Mouse (Mus musculus) hindbrain, postnatal 0 days (tissue): Measurements from ENCODE around the gene Fignl2. TPM values are rescaled to one million over a fixed set of nuclear protein-coding genes. Genes with fewer than 3 reads are reported as not detected.
A peak's percentile ranks its signal among the peaks of the same experiment; 100 is the strongest.

Experiments used
- ATAC-seq: fragments of 200-750 bp; cut with Nextera tagmentation; 2 replicates; pipeline ENCODE4 v1.8.0; 2017; ENCODE audit warnings: mild to moderate bottlenecking, moderate TSS enrichment, moderate library complexity
- DNase-seq: peaks from one replicate; pipeline ENCODE4 v3.0.0-alpha.2; 2015; ENCODE audit warnings: low spot score
- H3K27ac ChIP-seq: fragments of 300-500 bp; sonication (generic); 2 replicates; pipeline ENCODE4 v1.5.1; 2014; ENCODE audit warnings: mild to moderate bottlenecking
- H3K27me3 ChIP-seq: fragments of 300-500 bp; sonication (generic); 2 replicates; pipeline ENCODE4 v1.6.1; 2014; ENCODE audit warnings: low read length, mixed read lengths; ENCODE audit not compliant: insufficient read depth
- H3K36me3 ChIP-seq: fragments of 300-500 bp; sonication (generic); 2 replicates; pipeline ENCODE4 v1.6.1; 2014; ENCODE audit warnings: low read length, mixed read lengths; ENCODE audit not compliant: insufficient read depth
- H3K4me1 ChIP-seq: fragments of 300-500 bp; sonication (generic); 2 replicates; pipeline ENCODE4 v1.6.1; 2014; ENCODE audit warnings: antibody characterized with exemption, low read length, mixed read lengths; ENCODE audit not compliant: insufficient read depth
- H3K4me2 ChIP-seq: fragments of 300-500 bp; sonication (generic); 2 replicates; pipeline ENCODE4 v1.6.1; 2014; ENCODE audit warnings: low read depth, mild to moderate bottlenecking, low read length, moderate library complexity, mixed read lengths
- H3K4me3 ChIP-seq: fragments of 300-500 bp; sonication (generic); 2 replicates; pipeline ENCODE4 v1.5.1; 2014; ENCODE audit warnings: low read length
- H3K9ac ChIP-seq: fragments of 300-500 bp; sonication (generic); replicated peaks from 2 replicates; pipeline ENCODE4 v1.6.1; 2014; ENCODE audit warnings: mild to moderate bottlenecking, low read length, moderate library complexity, mixed read lengths
- H3K9me3 ChIP-seq: fragments of 300-500 bp; sonication (generic); 2 replicates; pipeline ENCODE4 v1.6.1; 2016; ENCODE audit warnings: low read length, mixed read lengths
- CTCF ChIP-seq: IDR thresholded peaks from 2 replicates; pipeline ENCODE4 v1.5.1; 2016; ENCODE audit warnings: antibody characterized with exemption, control low read depth, low read depth
- WGBS: fragments of 180-500 bp; shearing (Covaris S2); extraction: QIAGEN DNeasy Blood & Tissue Kit; methylation state at CpG from one replicate; pipeline ENCODE4 v1.1.7; 2014; 5-methylcytosine and 5-hydroxymethylcytosine counted together
- polyA plus RNA-seq: library from polyadenylated mRNA; unstranded; fragments of >200 nt; fragmentation: Nextera tagmentation; extraction: Ambion mirVana; gene quantifications from 2 replicates; pipeline ENCODE4 v1.2.1, GENCODE M21; 2015
- total RNA-seq: library from RNA; depleted of rRNA; stranded (reverse); fragments of >200 nt; gene quantifications from 2 replicates; pipeline ENCODE4 v1.2.3, GENCODE M21; 2014

Fignl2 gene
- total and polyA plus RNA-seq, 2 experiments from 2014 or later: 0.10 to 4.0 TPM

DNA sequence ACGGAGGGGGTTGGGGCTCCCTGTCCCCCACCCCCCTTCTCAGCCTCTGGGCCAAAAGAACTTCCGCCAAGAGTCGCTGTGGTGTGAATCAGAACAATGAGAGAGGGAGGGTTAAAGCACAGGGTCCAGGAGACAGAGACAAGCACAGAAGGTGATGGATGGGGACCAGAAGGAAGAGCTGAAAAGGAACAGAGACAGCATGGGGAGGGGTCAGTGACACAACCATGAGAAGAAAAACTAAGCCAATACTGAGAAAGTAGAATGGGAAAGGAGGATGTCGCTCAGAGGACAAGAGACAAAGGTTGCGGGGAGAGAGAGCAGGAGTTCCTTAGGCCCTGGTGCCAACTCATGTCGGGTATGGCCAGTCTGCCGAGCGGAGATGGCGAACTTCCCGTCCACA lies 26.5 kb downstream of the Fignl2 start:
- Histone ChIP-seq H3K27me3 (peaks cover 31% of the 10 kb centered on the region), H3K4me2 (no peak overlapping the region), H3K9me3 (no peaks in the 10 kb centered on the region), H3K9ac (no peak overlapping the region), H3K36me3 (no peaks in the 10 kb centered on the region), H3K4me1 (peaks cover 3% of the 10 kb centered on the region; the same call in 1 of the 2 replicates), H3K4me3 (no peak overlapping the region), H3K27ac (no peak overlapping the region)
- 29% methylated on average over 10 of the region's 10 CpGs for WGBS
- DNase-seq (no peak), ATAC-seq (no peak)
- no peak for TF ChIP-seq CTCF

DNA sequence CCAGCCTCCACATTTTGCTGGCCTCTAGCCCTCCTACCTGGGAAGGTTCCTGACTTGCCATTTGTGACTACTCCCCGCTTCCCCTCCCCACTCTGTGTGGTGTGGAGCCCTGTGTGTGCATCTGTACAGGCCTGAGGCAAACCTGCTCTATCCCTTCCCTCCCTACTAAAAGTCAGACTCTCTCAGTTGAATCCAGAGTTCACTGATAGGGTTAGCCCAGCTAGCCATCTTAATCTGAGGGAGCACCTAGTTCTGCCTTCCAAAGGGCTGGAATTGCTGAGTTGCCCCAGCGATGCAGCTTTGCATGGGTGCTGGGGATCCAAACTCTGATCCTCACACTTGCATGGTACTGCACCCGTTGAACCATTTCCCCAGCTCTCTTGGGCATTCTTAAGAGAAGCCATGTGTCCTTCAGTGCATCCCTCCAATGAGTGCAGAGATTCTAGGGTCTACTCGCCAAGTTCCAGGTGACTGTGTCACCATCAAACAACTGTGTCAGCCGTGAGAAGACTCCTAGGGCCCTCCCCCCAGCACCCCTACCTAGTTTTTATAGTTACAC lies 29.9 kb downstream of the Fignl2 start:
- WGBS: 57% methylated on average over 5 of the region's 5 CpGs
- H3K4me1 ChIP-seq: no peaks in the 10 kb centered on the region; the same call in 1 of the 2 replicates

DNA sequence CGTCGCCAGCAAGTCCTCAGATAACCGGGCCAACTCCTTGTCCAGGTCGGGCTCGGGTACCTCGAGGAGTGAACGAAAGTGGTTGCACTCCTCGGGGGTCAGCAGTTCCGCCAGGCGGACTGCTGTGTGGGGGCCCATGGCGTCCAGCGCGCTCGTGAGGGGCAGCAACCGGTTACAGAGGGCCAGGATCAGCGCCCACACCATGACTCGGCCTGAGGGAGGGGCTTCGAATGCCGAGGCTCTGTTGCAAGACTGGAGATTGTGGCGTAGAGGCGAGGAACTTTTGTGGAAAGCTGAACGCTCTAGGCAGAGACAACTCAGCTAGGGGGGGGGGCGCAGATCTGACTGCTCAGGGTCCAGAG lies 31.2 kb downstream of the Fignl2 start, which contains the start of gene Gm47841:
Gene Gm47841 (minus strand): TSS at position 204 of the 362 bp plus-strand sequence.
- H3K4me1 ChIP-seq: no peaks in the 10 kb centered on the region; the same call in 1 of the 2 replicates
- no peaks in the 10 kb centered on the region for H3K9me3 ChIP-seq
- no peaks in the 10 kb centered on the region for H3K36me3 ChIP-seq
- peak within 1 kb of the TSS; percentile 14 for H3K9ac ChIP-seq
- TF ChIP-seq CTCF: no peak
- WGBS: 4% methylated on average over 23 of the region's 23 CpGs
- DNase-seq: no peak
- no peak within 1 kb of the TSS for H3K27ac ChIP-seq
- no peak for ATAC-seq
- peak within 1 kb of the TSS; percentile 59 for H3K4me2 ChIP-seq
- peaks cover 20% of the 10 kb centered on the region for H3K27me3 ChIP-seq
- peak within 1 kb of the TSS; percentile 31 for H3K4me3 ChIP-seq

More for the DNA sequence above, 29.9 kb downstream of the Fignl2 start:
- H3K4me2 ChIP-seq: no peak overlapping the region
- no peak overlapping the region for H3K27ac ChIP-seq
- H3K36me3 ChIP-seq: no peaks in the 10 kb centered on the region
- no peak for DNase-seq
- no peak for ATAC-seq
- H3K9ac ChIP-seq: no peak overlapping the region
- no peaks in the 10 kb centered on the region for H3K9me3 ChIP-seq
- peaks cover 30% of the 10 kb centered on the region for H3K27me3 ChIP-seq
- no peak overlapping the region for H3K4me3 ChIP-seq
- no peak for TF ChIP-seq CTCF

DNA sequence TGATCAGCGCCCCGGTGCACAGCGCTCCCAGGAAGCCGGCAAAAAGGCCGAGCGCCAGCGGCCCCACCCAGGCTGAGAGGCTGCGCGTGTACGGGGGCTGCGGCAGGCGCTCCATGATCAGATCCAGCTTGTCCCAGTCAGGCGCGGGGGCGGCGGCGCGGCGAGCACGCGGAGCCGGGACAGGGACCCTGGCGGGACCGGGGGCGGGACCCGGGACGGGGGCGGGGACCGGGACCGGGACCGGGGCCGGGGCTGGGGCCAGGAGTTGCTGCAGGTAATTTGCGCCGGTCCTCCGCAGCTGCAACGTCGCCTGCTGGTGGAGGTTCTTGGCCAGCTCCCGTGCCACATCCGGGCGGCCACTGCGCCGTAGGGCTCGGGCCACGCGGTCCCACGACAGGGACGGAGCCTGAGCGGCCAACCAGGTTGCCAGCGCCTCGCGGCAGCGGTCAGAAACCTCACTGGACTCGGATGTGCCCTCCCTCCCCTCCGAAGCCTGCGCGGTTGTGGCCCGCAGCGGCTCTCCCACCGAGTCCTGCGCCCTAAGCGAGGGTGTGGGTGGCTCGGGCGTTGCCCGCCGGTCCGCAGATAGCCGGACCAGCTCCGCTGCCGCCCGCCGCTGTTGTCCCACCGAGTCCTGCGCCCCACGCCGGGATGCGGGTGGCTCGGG lies 31.7 kb downstream of the Fignl2 start:
- peaks cover 19% of the 10 kb centered on the region for H3K27me3 ChIP-seq
- no peak overlapping the region for H3K27ac ChIP-seq
- DNase-seq (peak; percentile 39), ATAC-seq (peak; percentile 56)
- no peaks in the 10 kb centered on the region for H3K9me3 ChIP-seq
- no peak for TF ChIP-seq CTCF
- H3K4me1 ChIP-seq: no peaks in the 10 kb centered on the region; the same call in 1 of the 2 replicates
- peak overlapping the region; percentile 14 for H3K9ac ChIP-seq
- no peaks in the 10 kb centered on the region for H3K36me3 ChIP-seq
- peak overlapping the region; percentile 59 for H3K4me2 ChIP-seq
- 1% methylated on average over 54 of the region's 77 CpGs for WGBS
- peak overlapping the region; percentile 31 for H3K4me3 ChIP-seq

DNA sequence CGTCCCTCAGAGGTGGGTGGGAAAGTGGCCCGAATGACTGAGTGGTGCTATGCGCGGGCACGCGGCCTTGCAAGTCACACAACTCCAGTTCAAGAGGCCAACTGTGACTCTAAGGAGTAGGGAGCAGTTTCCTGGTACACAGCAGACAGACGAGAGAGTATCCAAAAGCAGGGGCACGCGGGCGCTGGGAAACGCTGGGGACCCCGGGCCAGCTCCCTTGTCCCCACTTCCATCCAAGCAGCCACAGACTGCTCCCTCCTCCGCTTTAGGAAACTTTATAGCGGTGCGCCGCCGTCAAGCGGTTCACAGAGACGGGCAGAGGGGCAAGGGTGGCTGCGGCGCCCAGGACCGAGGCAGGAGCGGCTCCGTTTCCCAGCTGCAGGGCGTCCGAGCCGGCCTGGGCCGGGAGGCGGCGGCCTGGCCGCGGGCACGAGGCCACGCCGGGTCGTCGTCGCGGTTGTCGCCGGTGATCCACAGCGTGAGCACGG lies 32.3 kb downstream of the Fignl2 start:
- no peak for TF ChIP-seq CTCF
- peak overlapping the region; percentile 59 for H3K4me2 ChIP-seq
- ATAC-seq (peak; percentile 13; the same call in 1 of the 2 replicates), DNase-seq (no peak)
- peak overlapping the region; percentile 31 for H3K4me3 ChIP-seq
- H3K36me3 ChIP-seq: peaks cover 4% of the 10 kb centered on the region; the same call in 1 of the 2 replicates
- no peaks in the 10 kb centered on the region for H3K9me3 ChIP-seq
- WGBS: 5% methylated on average over 43 of the region's 43 CpGs
- H3K9ac ChIP-seq: peak overlapping the region; percentile 14
- H3K27me3 ChIP-seq: peaks cover 19% of the 10 kb centered on the region
- no peak overlapping the region for H3K27ac ChIP-seq
- H3K4me1 ChIP-seq: no peaks in the 10 kb centered on the region; the same call in 1 of the 2 replicates

DNA sequence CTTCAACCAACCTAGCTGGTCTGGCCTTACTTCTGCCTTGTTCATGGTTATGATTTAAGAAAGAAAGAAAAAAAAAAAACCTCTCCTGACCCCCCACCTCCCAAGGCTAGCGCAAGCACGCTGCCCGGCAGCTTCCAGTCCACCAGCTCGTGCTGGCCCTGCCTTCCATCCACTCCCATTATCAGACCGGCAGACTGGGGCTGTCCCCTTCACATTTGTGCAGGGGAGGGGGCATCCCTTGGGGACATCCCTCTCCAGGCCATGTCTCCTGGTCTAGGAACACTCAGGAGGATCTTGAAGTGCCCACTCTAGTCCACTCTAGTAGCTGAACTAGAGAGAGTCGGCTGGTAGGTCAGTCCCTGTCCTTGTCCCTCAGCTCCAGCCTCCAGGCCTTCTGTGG lies 33.8 kb downstream of the Fignl2 start:
- Histone ChIP-seq H3K9ac (no peak overlapping the region), H3K4me1 (no peaks in the 10 kb centered on the region; the same call in 1 of the 2 replicates), H3K36me3 (peaks cover 18% of the 10 kb centered on the region; the same call in 1 of the 2 replicates), H3K27ac (no peak overlapping the region), H3K4me3 (no peak overlapping the region), H3K4me2 (no peak overlapping the region), H3K27me3 (peaks cover 19% of the 10 kb centered on the region), H3K9me3 (no peaks in the 10 kb centered on the region)
- no peak for TF ChIP-seq CTCF
- no peak for DNase-seq
- 46% methylated on average over 6 of the region's 6 CpGs for WGBS
- no peak for ATAC-seq
